Mouse (Mus musculus) midbrain, postnatal 0 days (tissue): Measurements from ENCODE around the gene Erbb2. TPM values are rescaled to one million over a fixed set of nuclear protein-coding genes. Genes with fewer than 3 reads are reported as not detected.
A peak's percentile ranks its signal among the peaks of the same experiment; 100 is the strongest.

Experiments
- ATAC-seq: fragments of 200-750 bp; cut with Nextera tagmentation; 2 replicates; pipeline ENCODE4 v1.8.0; 2017; ENCODE audit warnings: moderate number of reproducible peaks, mild to moderate bottlenecking, moderate TSS enrichment, moderate library complexity; ENCODE audit not compliant: low FRiP score
- DNase-seq: peaks from one replicate; pipeline ENCODE4 v3.0.0-alpha.2; 2015; ENCODE audit warnings: low spot score
- H3K27ac ChIP-seq: fragments of 300-500 bp; sonication (generic); 2 replicates; pipeline ENCODE4 v1.5.1; 2014; ENCODE audit warnings: low read depth, mild to moderate bottlenecking, low read length, mixed read lengths
- H3K27me3 ChIP-seq: fragments of 300-500 bp; sonication (generic); 2 replicates; pipeline ENCODE4 v1.6.1; 2014; ENCODE audit warnings: low read length, control low read depth, mixed read lengths; ENCODE audit not compliant: insufficient read depth
- H3K36me3 ChIP-seq: fragments of 300-500 bp; sonication (generic); 2 replicates; pipeline ENCODE4 v1.6.1; 2014; ENCODE audit warnings: low read length, control low read depth, mixed read lengths; ENCODE audit not compliant: insufficient read depth
- H3K4me1 ChIP-seq: fragments of 300-500 bp; sonication (generic); 2 replicates; pipeline ENCODE4 v1.6.1; 2014; ENCODE audit warnings: mild to moderate bottlenecking, control low read depth, antibody characterized with exemption, low read length, mixed read lengths; ENCODE audit not compliant: insufficient read depth
- H3K4me2 ChIP-seq: fragments of 300-500 bp; sonication (generic); 2 replicates; pipeline ENCODE4 v1.6.1; 2014; ENCODE audit warnings: low read depth, mild to moderate bottlenecking, low read length, mixed read lengths; ENCODE audit not compliant: poor library complexity, severe bottlenecking
- H3K4me3 ChIP-seq: fragments of 300-500 bp; sonication (generic); 2 replicates; pipeline ENCODE4 v1.5.1; 2014; ENCODE audit warnings: low read depth, mild to moderate bottlenecking, low read length, moderate library complexity
- H3K9ac ChIP-seq: fragments of 300-500 bp; sonication (generic); replicated peaks from 2 replicates; pipeline ENCODE4 v1.6.1; 2014; ENCODE audit warnings: mild to moderate bottlenecking, low read length, moderate library complexity, mixed read lengths; ENCODE audit not compliant: poor library complexity, severe bottlenecking
- H3K9me3 ChIP-seq: fragments of 300-500 bp; sonication (generic); 2 replicates; pipeline ENCODE4 v1.6.1; 2016; ENCODE audit warnings: low read length, control low read depth
- CTCF ChIP-seq: IDR thresholded peaks from 2 replicates; pipeline ENCODE4 v1.5.1; 2016; ENCODE audit warnings: antibody characterized with exemption, mild to moderate bottlenecking
- WGBS: fragments of 180-500 bp; shearing (Covaris S2); extraction: QIAGEN DNeasy Blood & Tissue Kit; methylation state at CpG from one replicate; pipeline ENCODE4 v1.1.7; 2014; 5-methylcytosine and 5-hydroxymethylcytosine counted together
- polyA plus RNA-seq: library from polyadenylated mRNA; unstranded; fragments of >200 nt; fragmentation: Nextera tagmentation; extraction: Ambion mirVana; gene quantifications from 2 replicates; pipeline ENCODE4 v1.2.1, GENCODE M21; 2015
- total RNA-seq: library from RNA; depleted of rRNA; stranded (reverse); fragments of >200 nt; gene quantifications from 2 replicates; pipeline ENCODE4 v1.2.3, GENCODE M21; 2014

Gene Erbb2
- total and polyA plus RNA-seq, 2 experiments from 2014 or later: 3.9 to 9.4 TPM

GRCm38 (mm10) chr11:98369337-98369736 lies 42.9 kb upstream of the Erbb2 start:
- ATAC-seq (no peak), DNase-seq (no peak)
- Histone ChIP-seq H3K9ac (no peak overlapping the region), H3K27me3 (no peaks in the 10 kb centered on the region), H3K4me2 (no peak overlapping the region), H3K9me3 (no peaks in the 10 kb centered on the region), H3K4me1 (no peaks in the 10 kb centered on the region), H3K36me3 (0 out of 2 replicates have a peak, but pooled peaks cover 3% of the 10 kb centered on the region), H3K4me3 (no peak overlapping the region), H3K27ac (no peak overlapping the region)
- WGBS: 88% methylated on average over 6 of the region's 6 CpGs
- no peak for TF ChIP-seq CTCF

- no peaks in the 10 kb centered on the region for H3K4me1 ChIP-seq
- H3K27ac ChIP-seq: no peak overlapping the region
- no peaks in the 10 kb centered on the region for H3K9me3 ChIP-seq
- peaks cover 11% of the 10 kb centered on the region; the same call in 1 of the 2 replicates for H3K36me3 ChIP-seq
- DNase-seq (no peak), ATAC-seq (no peak)
- 90% methylated on average over 2 of the region's 2 CpGs for WGBS
- H3K27me3 ChIP-seq: no peaks in the 10 kb centered on the region
- H3K4me3 ChIP-seq: no peak overlapping the region
- TF ChIP-seq CTCF: no peak
- H3K4me2 ChIP-seq: no peak overlapping the region
- no peak overlapping the region for H3K9ac ChIP-seq
Measured at GRCm38 (mm10) chr11:98370588-98370987, 41.7 kb upstream of the Erbb2 start.

GRCm38 (mm10) chr11:98371556-98372240 lies 40.6 kb upstream of the Erbb2 start:
- peak; percentile 27 for DNase-seq

GRCm38 (mm10) chr11:98372406-98372805 lies 39.9 kb upstream of the Erbb2 start:
- Histone ChIP-seq H3K9ac (no peak overlapping the region), H3K9me3 (no peaks in the 10 kb centered on the region), H3K27me3 (no peaks in the 10 kb centered on the region), H3K27ac (no peak overlapping the region), H3K4me3 (no peak overlapping the region), H3K4me1 (no peaks in the 10 kb centered on the region), H3K36me3 (peaks cover 27% of the 10 kb centered on the region), H3K4me2 (no peak overlapping the region)
- 5% methylated on average over 2 of the region's 2 CpGs for WGBS
- DNase-seq (peak; percentile 68), ATAC-seq (no peak)
- peak; percentile 92 for TF ChIP-seq CTCF

More at GRCm38 (mm10) chr11:98371556-98372240, 40.6 kb upstream of the Erbb2 start:
- Histone ChIP-seq H3K4me3 (no peak overlapping the region), H3K9me3 (no peaks in the 10 kb centered on the region), H3K27me3 (no peaks in the 10 kb centered on the region), H3K27ac (no peak overlapping the region), H3K36me3 (peaks cover 20% of the 10 kb centered on the region), H3K4me2 (no peak overlapping the region), H3K4me1 (no peaks in the 10 kb centered on the region), H3K9ac (no peak overlapping the region)
- 20% methylated on average over 9 of the region's 10 CpGs for WGBS
- TF ChIP-seq CTCF: no peak
- peak; percentile 34 for ATAC-seq

GRCm38 (mm10) chr11:98373244-98373643 lies 39.0 kb upstream of the Erbb2 start:
- H3K9ac ChIP-seq: no peak overlapping the region
- H3K27ac ChIP-seq: no peak overlapping the region
- H3K9me3 ChIP-seq: no peaks in the 10 kb centered on the region
- H3K4me1 ChIP-seq: no peaks in the 10 kb centered on the region
- no peak for TF ChIP-seq CTCF
- H3K4me3 ChIP-seq: no peak overlapping the region
- no peak for DNase-seq
- no peaks in the 10 kb centered on the region for H3K27me3 ChIP-seq
- H3K4me2 ChIP-seq: no peak overlapping the region
- no peak for ATAC-seq
- peaks cover 35% of the 10 kb centered on the region for H3K36me3 ChIP-seq
- 90% methylated on average over 6 of the region's 6 CpGs for WGBS

- H3K36me3 ChIP-seq: peaks cover 45% of the 10 kb centered on the region
- H3K9me3 ChIP-seq: no peaks in the 10 kb centered on the region
- H3K9ac ChIP-seq: no peak overlapping the region
- H3K4me3 ChIP-seq: no peak overlapping the region
- no peak for DNase-seq
- no peak for TF ChIP-seq CTCF
- WGBS: 75% methylated on average over 8 of the region's 8 CpGs
- ATAC-seq: no peak
- H3K27ac ChIP-seq: no peak overlapping the region
- H3K4me1 ChIP-seq: no peaks in the 10 kb centered on the region
- H3K4me2 ChIP-seq: no peak overlapping the region
- no peaks in the 10 kb centered on the region for H3K27me3 ChIP-seq
Measured at GRCm38 (mm10) chr11:98374266-98374665, 38.0 kb upstream of the Erbb2 start.
